Mouse (Mus musculus) bone marrow, adult 2 months (tissue): ENCODE measurements around the gene Nfe2l1.

ENCODE experiments used
- CTCF ChIP-seq: fragments of 200-500 bp; IDR thresholded peaks from 2 replicates; pipeline ENCODE4 v1.5.1; 2011; ENCODE audit warnings: low read length, control low read depth; ENCODE audit not compliant: control insufficient read depth, insufficient read depth
- POLR2A ChIP-seq: fragments of 200-500 bp; IDR thresholded peaks from 2 replicates; pipeline ENCODE4 v1.6.1; 2011; ENCODE audit warnings: low read depth, mild to moderate bottlenecking, control low read depth, low read length, borderline replicate concordance; ENCODE audit not compliant: control insufficient read depth

DNA sequence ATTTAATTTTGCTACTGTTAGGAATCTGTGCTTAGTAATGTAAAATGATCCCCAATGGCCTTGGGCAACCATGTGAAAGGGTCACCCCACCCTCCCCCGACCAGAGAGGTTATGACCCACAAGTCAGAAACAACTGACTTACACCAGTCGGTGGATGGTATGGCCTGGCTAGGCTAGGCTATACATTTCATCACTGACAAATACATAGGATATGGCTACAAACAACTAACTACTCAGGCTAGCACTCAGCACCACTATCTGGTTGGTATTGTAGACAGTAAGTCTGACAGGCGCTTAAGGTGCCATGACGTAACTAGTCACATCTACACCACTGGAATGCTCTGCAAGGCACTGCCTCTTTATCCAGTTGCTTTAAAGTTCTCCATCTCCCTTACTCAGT, 16.3 kb downstream of the Nfe2l1 start:
- TF ChIP-seq CTCF (no peak), POLR2A (no peak)
